Mouse (Mus musculus) neural tube, embryonic 12.5 days (tissue): ENCODE data around the gene Ifitm3. TPM values are rescaled to one million over a fixed set of nuclear protein-coding genes. Genes with fewer than 3 reads are reported as not detected.
"Not testable (repeated sequence)": the region's sequence is repeated elsewhere in the genome, so short reads cannot be mapped to it uniquely, and the experiment has no call there.

Experiments used
- ATAC-seq: fragments of 200-750 bp; cut with Nextera tagmentation; 2 replicates; pipeline ENCODE4 v1.8.0; 2017; ENCODE audit warnings: low read depth, mild to moderate bottlenecking, moderate TSS enrichment, moderate library complexity; ENCODE audit not compliant: low FRiP score
- H3K27ac ChIP-seq: fragments of 300-500 bp; sonication (generic); 2 replicates; pipeline ENCODE4 v1.5.1; 2016
- H3K27me3 ChIP-seq: fragments of 300-500 bp; sonication (generic); replicated peaks from 2 replicates; pipeline ENCODE4 v1.6.1; 2016; ENCODE audit warnings: mild to moderate bottlenecking
- H3K36me3 ChIP-seq: fragments of 300-500 bp; sonication (generic); 2 replicates; pipeline ENCODE4 v1.6.1; 2016; ENCODE audit warnings: mild to moderate bottlenecking
- H3K4me1 ChIP-seq: fragments of 300-500 bp; sonication (generic); 2 replicates; pipeline ENCODE4 v1.6.1; 2016
- H3K4me2 ChIP-seq: fragments of 300-500 bp; sonication (generic); replicated peaks from 2 replicates; pipeline ENCODE4 v1.6.1; 2016; ENCODE audit warnings: mild to moderate bottlenecking
- H3K4me3 ChIP-seq: fragments of 300-500 bp; sonication (generic); 2 replicates; pipeline ENCODE4 v1.5.1; 2016
- H3K9ac ChIP-seq: fragments of 300-500 bp; sonication (generic); 2 replicates; pipeline ENCODE4 v1.6.1; 2016; ENCODE audit warnings: mild to moderate bottlenecking
- H3K9me3 ChIP-seq: fragments of 300-500 bp; sonication (generic); 2 replicates; pipeline ENCODE4 v1.6.1; 2016; ENCODE audit warnings: mild to moderate bottlenecking
- WGBS: fragments of 180-500 bp; shearing (Covaris S2); methylation state at CpG from one replicate; pipeline ENCODE4 v1.1.7; 2016; 5-methylcytosine and 5-hydroxymethylcytosine counted together
- polyA plus RNA-seq: library from polyadenylated mRNA; unstranded; fragments of >200 nt; fragmentation: Nextera tagmentation; extraction: Ambion mirVana; gene quantifications from 2 replicates; pipeline ENCODE4 v1.2.1, GENCODE M21; 2016

Ifitm3 gene
- polyA plus RNA-seq, 1 experiment from 2014 or later = 29.2 TPM

- Histone ChIP-seq H3K4me3 (no peak overlapping the region), H3K27me3 (no peaks in the 10 kb centered on the region), H3K4me2 (no peak overlapping the region), H3K27ac (no peak overlapping the region), H3K9ac (no peak overlapping the region), H3K4me1 (no peaks in the 10 kb centered on the region), H3K9me3 (no peaks in the 10 kb centered on the region), H3K36me3 (no peaks in the 10 kb centered on the region)
- ATAC-seq = no peak
- WGBS = 77% methylated on average over 4 of the region's 4 CpGs
Observed at GRCm38 (mm10) chr7:140989022-140989421, 21.5 kb downstream of the Ifitm3 start.

GRCm38 (mm10) chr7:140987182-140988138 is 23.1 kb downstream of the Ifitm3 start:
- H3K36me3 ChIP-seq = no peaks in the 10 kb centered on the region
- no peak overlapping the region for H3K4me3 ChIP-seq
- no peak overlapping the region for H3K4me2 ChIP-seq
- WGBS = 88% methylated on average over 17 of the region's 17 CpGs
- no peaks in the 10 kb centered on the region for H3K4me1 ChIP-seq
- no peaks in the 10 kb centered on the region for H3K9me3 ChIP-seq
- no peaks in the 10 kb centered on the region for H3K27me3 ChIP-seq
- H3K27ac ChIP-seq = no peak overlapping the region
- H3K9ac ChIP-seq = no peak overlapping the region
- ATAC-seq = no peak

GRCm38 (mm10) chr7:140982971-140983370 is 27.6 kb downstream of the Ifitm3 start:
- Histone ChIP-seq H3K9ac (no peak overlapping the region), H3K9me3 (no peaks in the 10 kb centered on the region), H3K27ac (no peak overlapping the region), H3K27me3 (no peaks in the 10 kb centered on the region), H3K4me3 (no peak overlapping the region), H3K4me2 (no peak overlapping the region), H3K36me3 (no peaks in the 10 kb centered on the region), H3K4me1 (no peaks in the 10 kb centered on the region)
- 92% methylated on average over 7 of the region's 7 CpGs for WGBS
- no peak for ATAC-seq

- Histone ChIP-seq H3K4me2 (no peak overlapping the region), H3K27me3 (no peaks in the 10 kb centered on the region), H3K9me3 (no peaks in the 10 kb centered on the region), H3K4me3 (no peak overlapping the region), H3K9ac (no peak overlapping the region), H3K27ac (no peak overlapping the region), H3K36me3 (no peaks in the 10 kb centered on the region), H3K4me1 (no peaks in the 10 kb centered on the region)
- 88% methylated on average over 8 of the region's 8 CpGs for WGBS
- ATAC-seq = no peak
Observed at GRCm38 (mm10) chr7:140981704-140982103, 28.9 kb downstream of the Ifitm3 start.

- H3K36me3 ChIP-seq, H3K9ac ChIP-seq, H3K4me2 ChIP-seq, H3K27ac ChIP-seq, H3K4me3 ChIP-seq, H3K27me3 ChIP-seq, ATAC-seq, H3K9me3 ChIP-seq: not testable (repeated sequence)
- H3K4me1 ChIP-seq = peaks cover 15% of the 10 kb centered on the region; the same call in 1 of the 2 replicates
- 91% methylated on average over 9 of the region's 9 CpGs for WGBS
Observed at GRCm38 (mm10) chr7:140976720-140977119, 33.9 kb downstream of the Ifitm3 start.

GRCm38 (mm10) chr7:140975465-140975864 is 35.1 kb downstream of the Ifitm3 start:
- Histone ChIP-seq H3K9ac (no peak overlapping the region), H3K4me3 (no peak overlapping the region), H3K27ac (no peak overlapping the region), H3K4me2 (no peak overlapping the region), H3K4me1 (peaks cover 15% of the 10 kb centered on the region; the same call in 1 of the 2 replicates), H3K9me3 (no peaks in the 10 kb centered on the region), H3K36me3 (no peaks in the 10 kb centered on the region), H3K27me3 (no peaks in the 10 kb centered on the region)
- ATAC-seq = no peak
- 29% methylated on average over 3 of the region's 3 CpGs for WGBS

GRCm38 (mm10) chr7:140974940-140975339 is 35.6 kb downstream of the Ifitm3 start:
- Histone ChIP-seq H3K9me3 (no peaks in the 10 kb centered on the region), H3K4me3 (no peak overlapping the region), H3K36me3 (no peaks in the 10 kb centered on the region), H3K4me1 (peaks cover 15% of the 10 kb centered on the region; the same call in 1 of the 2 replicates), H3K9ac (no peak overlapping the region), H3K4me2 (no peak overlapping the region), H3K27me3 (peaks cover 3% of the 10 kb centered on the region; the same call in 1 of the 2 replicates), H3K27ac (no peak overlapping the region)
- WGBS = 15% methylated on average over 9 of the region's 9 CpGs
- ATAC-seq = no peak

GRCm38 (mm10) chr7:140973396-140974165 is 37.0 kb downstream of the Ifitm3 start:
- Histone ChIP-seq H3K9ac (no peak overlapping the region), H3K4me1 (peaks cover 15% of the 10 kb centered on the region), H3K36me3 (no peaks in the 10 kb centered on the region), H3K4me2 (no peak overlapping the region), H3K4me3 (no peak overlapping the region), H3K27me3 (peaks cover 3% of the 10 kb centered on the region; the same call in 1 of the 2 replicates), H3K9me3 (no peaks in the 10 kb centered on the region), H3K27ac (no peak overlapping the region)
- no peak for ATAC-seq
- 9% methylated on average over 14 of the region's 14 CpGs for WGBS

GRCm38 (mm10) chr7:140971479-140972171 is 38.9 kb downstream of the Ifitm3 start:
- Histone ChIP-seq H3K4me3 (no peak overlapping the region), H3K4me2 (no peak overlapping the region), H3K27me3 (peaks cover 3% of the 10 kb centered on the region; the same call in 1 of the 2 replicates), H3K4me1 (peaks cover 15% of the 10 kb centered on the region), H3K9ac (no peak overlapping the region), H3K36me3 (no peaks in the 10 kb centered on the region), H3K9me3 (no peaks in the 10 kb centered on the region), H3K27ac (no peak overlapping the region)
- WGBS = 90% methylated on average over 8 of the region's 8 CpGs
- no peak for ATAC-seq

- H3K4me2 ChIP-seq = no peak overlapping the region
- H3K36me3 ChIP-seq = no peaks in the 10 kb centered on the region
- H3K9me3 ChIP-seq = no peaks in the 10 kb centered on the region
- 44% methylated on average over 7 of the region's 7 CpGs for WGBS
- no peak overlapping the region for H3K9ac ChIP-seq
- no peak overlapping the region for H3K27ac ChIP-seq
- H3K4me1 ChIP-seq = peaks cover 15% of the 10 kb centered on the region
- ATAC-seq = no peak
- H3K27me3 ChIP-seq = peaks cover 3% of the 10 kb centered on the region; the same call in 1 of the 2 replicates
- H3K4me3 ChIP-seq = no peak overlapping the region
Observed at GRCm38 (mm10) chr7:140970931-140971330, 39.6 kb downstream of the Ifitm3 start.

- not testable (repeated sequence) for H3K36me3 ChIP-seq, H3K27ac ChIP-seq, H3K9ac ChIP-seq, H3K27me3 ChIP-seq, H3K4me2 ChIP-seq, ATAC-seq, H3K9me3 ChIP-seq, H3K4me1 ChIP-seq, H3K4me3 ChIP-seq
- WGBS = 15% methylated on average over 3 of the region's 3 CpGs
Observed at GRCm38 (mm10) chr7:140968710-140969109, 41.9 kb downstream of the Ifitm3 start.
